Mouse (Mus musculus): ENCODE data around the gene Zbtb46.

Gene Zbtb46

GRCm38 (mm10) chr2:181364487-181364859 lies 94.8 kb downstream of the Zbtb46 start:
- no peak for DNase-seq (ENCODE audit: low read depth, low spot score)

- DNase-seq (ENCODE audit: low read depth, low spot score) = no peak
Observed at GRCm38 (mm10) chr2:181363946-181364345, 95.3 kb downstream of the Zbtb46 start.

GRCm38 (mm10) chr2:181356780-181357179 lies 102.4 kb downstream of the Zbtb46 start:
- DNase-seq (ENCODE audit: low read depth, low spot score) = no peak

GRCm38 (mm10) chr2:181342766-181343165 lies 116.5 kb downstream of the Zbtb46 start:
- no peak for DNase-seq (ENCODE audit: low read depth, low spot score)

- DNase-seq (ENCODE audit: low read depth, low spot score) = no peak
Observed at GRCm38 (mm10) chr2:181340426-181340825, 118.8 kb downstream of the Zbtb46 start.

Measured in CD4-positive, CD25-positive, alpha-beta regulatory T cell, adult 2 months (primary cell).